In the genomic region with DNA sequence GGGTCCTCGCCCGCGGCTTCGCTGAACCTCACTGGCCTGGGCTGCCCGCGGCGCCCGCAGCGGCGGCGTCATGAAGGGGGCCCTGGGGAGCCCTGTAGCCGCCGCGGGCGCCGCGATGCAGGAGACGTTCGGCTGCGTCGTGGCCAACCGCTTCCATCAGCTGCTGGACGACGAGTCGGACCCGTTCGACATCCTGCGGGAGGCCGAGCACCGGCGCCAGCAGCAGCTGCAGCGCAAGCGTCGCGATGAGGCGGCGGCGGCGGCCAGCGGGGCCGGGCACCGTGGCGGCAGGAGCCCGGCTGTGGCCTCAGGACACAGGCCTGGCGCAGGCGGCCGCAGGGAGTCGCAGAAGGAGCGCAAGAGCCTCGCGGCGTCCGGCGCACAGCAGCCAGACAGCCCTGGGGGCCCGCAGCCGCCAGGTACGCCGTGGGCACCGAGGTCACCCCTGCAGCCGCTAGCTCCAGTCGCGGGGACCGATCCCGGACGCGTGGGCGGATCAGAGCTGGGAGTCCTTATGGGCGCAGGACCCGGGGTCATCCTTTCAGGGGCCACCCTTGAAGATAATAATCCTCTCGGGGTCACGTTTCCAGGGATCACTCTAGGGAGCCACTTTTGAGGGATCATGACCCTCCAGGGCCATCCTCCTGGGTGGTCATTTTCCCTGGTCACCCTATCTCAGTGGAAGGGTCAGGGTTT, we compare ENCODE assay signal across 8 mouse cellular contexts. TPM values are rescaled to one million over a fixed set of nuclear protein-coding genes. Genes with fewer than 3 reads are reported as not detected.
DNase-seq lines count a peak whose midpoint lies in the region; ATAC-seq and TF ChIP-seq lines count a peak whose summit lies in the region.

No protein-coding gene starts in this region.

- H3K27me3 ChIP-seq in kidney, embryonic 14.5 days (ENCODE audit: control insufficient read depth, insufficient read depth, low read length) = 0 out of 2 replicates have a peak, but pooled peaks cover 6% of the 10 kb centered on the region
- H3K27me3 ChIP-seq in MEL (ENCODE audit: control insufficient read depth in 1 of 2, insufficient read depth in 2 of 2, low read length in 2 of 2) = peaks cover 6 to 25% of the 10 kb centered on the region in 2 experiments
- H3K27me3 ChIP-seq in hindbrain, embryonic 14.5 days (ENCODE audit: control insufficient read depth, insufficient read depth, low read length) = peaks cover 5% of the 10 kb centered on the region
- H3K27me3 ChIP-seq in megakaryocyte, embryonic 14.5 days (replicated peaks) = peaks cover 6% of the 10 kb centered on the region

- peak; percentile 64 to 71; a peak in 3 of 4 replicates for TF ChIP-seq POLR2A in MEL (IDR thresholded peaks at IDR 0.05; ENCODE audit: control insufficient read depth in 1 of 2, insufficient read depth in 1 of 2, low read depth in 1 of 2, low read length in 2 of 2, poor library complexity in 1 of 2)

- TF ChIP-seq CTCF in MEL (IDR thresholded peaks at IDR 0.05 in 2 of 3, conservative IDR thresholded peaks at IDR 0.05 in 1 of 3; ENCODE audit: control insufficient read depth in 1 of 3, insufficient read depth in 1 of 3, low read depth in 2 of 3, low read length in 3 of 3, poor library complexity in 1 of 3, severe bottlenecking in 1 of 3) = no peak

- TF ChIP-seq RAD21 in MEL (IDR thresholded peaks at IDR 0.05; ENCODE audit: low read depth, low read length) = no peak

- TF ChIP-seq EP300 in MEL (IDR thresholded peaks at IDR 0.05; ENCODE audit: low read depth in 1 of 2, low read length in 2 of 2) = no peak

- peak overlapping the region; percentile 85 for H3K9ac ChIP-seq in kidney, embryonic 14.5 days (ENCODE audit: low read depth, low read length)
- peak overlapping the region; percentile 82 for H3K9ac ChIP-seq in MEL (ENCODE audit: control insufficient read depth, low read depth, low read length, poor library complexity, severe bottlenecking)
- peak overlapping the region; percentile 88 for H3K9ac ChIP-seq in hindbrain, embryonic 14.5 days

- peak; percentile 69 for ATAC-seq in kidney, embryonic 14.5 days (ENCODE audit: low FRiP score, low TSS enrichment)
- ATAC-seq in erythroblast, adult 5-6 weeks (replicated peaks; ENCODE audit: low FRiP score, poor library complexity, severe bottlenecking) = peak; percentile 22
- no peak; the same call in 1 of the 2 replicates for ATAC-seq in hindbrain, embryonic 14.5 days (ENCODE audit: low FRiP score)

- no peak for DNase-seq in kidney, postnatal 4 days
- no peak for DNase-seq in MEL (ENCODE audit: low read depth, low spot score)
- no peak for DNase-seq in hindbrain, embryonic 14.5 days (ENCODE audit: low spot score)
- peak; percentile 72 for DNase-seq in testis, postnatal 10 days (ENCODE audit: low spot score)
- DNase-seq in embryo, embryonic 9.5 days (ENCODE audit: extremely low spot score) = no peak

- peaks cover 11% of the 10 kb centered on the region; the same call in 1 of the 2 replicates for H3K4me1 ChIP-seq in kidney, embryonic 14.5 days (ENCODE audit: control insufficient read depth, insufficient read depth, low read length)
- H3K4me1 ChIP-seq in MEL (ENCODE audit: control insufficient read depth in 1 of 2, insufficient read depth in 2 of 2, low read length in 2 of 2) = peaks cover 0 to 10% of the 10 kb centered on the region in 2 experiments; a peak in 3 of 4 replicates
- no peaks in the 10 kb centered on the region for H3K4me1 ChIP-seq in hindbrain, embryonic 14.5 days (replicated peaks; ENCODE audit: control insufficient read depth, insufficient read depth, low read length)
- H3K4me1 ChIP-seq in megakaryocyte, embryonic 14.5 days = peaks cover 22% of the 10 kb centered on the region

- H3K4me3 ChIP-seq in kidney, embryonic 14.5 days (ENCODE audit: low read length) = peak overlapping the region; percentile 84
- peak overlapping the region; percentile 73 to 99 for H3K4me3 ChIP-seq in MEL (ENCODE audit: control insufficient read depth in 1 of 2, insufficient read depth in 1 of 2, low read depth in 2 of 2, low read length in 2 of 2)
- H3K4me3 ChIP-seq in hindbrain, embryonic 14.5 days (replicated peaks; ENCODE audit: low read length) = peak overlapping the region; percentile 82
- H3K4me3 ChIP-seq in megakaryocyte, embryonic 14.5 days (replicated peaks) = peak overlapping the region; percentile 97

- H3K79me2 ChIP-seq in MEL (ENCODE audit: control insufficient read depth, insufficient read depth, low read length, poor library complexity) = no peaks in the 10 kb centered on the region

- under 1% methylated on average over 67 of the region's 71 CpGs for WGBS in kidney, embryonic 14.5 days
- WGBS in hindbrain, embryonic 14.5 days = under 1% methylated on average over 61 of the region's 71 CpGs

- peak overlapping the region; percentile 72 for H3K27ac ChIP-seq in kidney, embryonic 14.5 days (ENCODE audit: low read depth, low read length)
- peak overlapping the region; percentile 23 for H3K27ac ChIP-seq in MEL (ENCODE audit: control insufficient read depth, low read depth, low read length)
- H3K27ac ChIP-seq in hindbrain, embryonic 14.5 days = peak overlapping the region; percentile 79

- H3K36me3 ChIP-seq in kidney, embryonic 14.5 days (ENCODE audit: control insufficient read depth, insufficient read depth, low read length) = no peaks in the 10 kb centered on the region
- H3K36me3 ChIP-seq in MEL (ENCODE audit: control insufficient read depth in 1 of 2, insufficient read depth in 2 of 2, low read length in 2 of 2) = no peaks in the 10 kb centered on the region
- H3K36me3 ChIP-seq in hindbrain, embryonic 14.5 days (replicated peaks; ENCODE audit: control insufficient read depth, insufficient read depth) = peaks cover 4% of the 10 kb centered on the region; the same call in 1 of the 2 replicates
- H3K36me3 ChIP-seq in megakaryocyte, embryonic 14.5 days (replicated peaks; ENCODE audit: low read length) = no peaks in the 10 kb centered on the region

- H3K9me3 ChIP-seq in kidney, embryonic 14.5 days (ENCODE audit: control insufficient read depth, low read length) = no peaks in the 10 kb centered on the region
- H3K9me3 ChIP-seq in MEL (replicated peaks; ENCODE audit: insufficient read depth, low read length) = no peaks in the 10 kb centered on the region
- peaks cover 13% of the 10 kb centered on the region; the same call in 1 of the 2 replicates for H3K9me3 ChIP-seq in hindbrain, embryonic 14.5 days (ENCODE audit: control insufficient read depth, low read length)
- 0 out of 2 replicates have a peak, but pooled peaks cover 2% of the 10 kb centered on the region for H3K9me3 ChIP-seq in megakaryocyte, embryonic 14.5 days

- peak overlapping the region; percentile 96 for H3K4me2 ChIP-seq in kidney, embryonic 14.5 days (replicated peaks; ENCODE audit: low read depth, low read length)
- H3K4me2 ChIP-seq in hindbrain, embryonic 14.5 days (replicated peaks) = peak overlapping the region; percentile 85

TF ChIP-seq in MEL, 35 proteins besides CTCF, POLR2A, EP300 and RAD21 (continues in another document):
- TF ChIP-seq CHD2 (IDR thresholded peaks at IDR 0.05; ENCODE audit: low read length) (no peak), SIN3A (IDR thresholded peaks at IDR 0.05; ENCODE audit: low read length) (peak; percentile 54), MAX (IDR thresholded peaks at IDR 0.05; ENCODE audit: low read length) (peak; percentile 75), NRF1 (IDR thresholded peaks at IDR 0.05; ENCODE audit: insufficient read depth, low read depth, low read length, poor library complexity, severe bottlenecking) (peak; percentile 11; the same call in 1 of the 2 replicates), POLR2AphosphoS2 (IDR thresholded peaks at IDR 0.05; ENCODE audit: low read length) (peak; percentile 32; the same call in 1 of the 2 replicates), BHLHE40 (IDR thresholded peaks at IDR 0.05; ENCODE audit: borderline replicate concordance, low read depth, low read length) (no peak), NELFE (IDR thresholded peaks at IDR 0.05; ENCODE audit: low read depth, low read length) (peak; percentile 63), MXI1 (IDR thresholded peaks at IDR 0.05; ENCODE audit: low read depth, low read length) (peak; percentile 79), MAZ (IDR thresholded peaks at IDR 0.05; ENCODE audit: low read depth, low read length) (no peak; the same call in 1 of the 2 replicates)

RNA-seq across cellular contexts. Expression of gene Habp4, which starts 0.4 kb away (rescaled TPM):
- 23.7 and 32.6 TPM in 2 replicates for polyA plus RNA-seq in kidney, embryonic 14.5 days (2014; fragmentation: Nextera tagmentation; extraction: Ambion mirVana)
- total RNA-seq in MEL (2012; rRNA removed) = 4.4 and 4.5 TPM in 2 replicates
- 10 to 100 TPM in 1 of 2 experiments, not detected in 1; 19.8 TPM for polyA plus RNA-seq in MEL (2012; ENCODE audit: insufficient read depth in 1 of 2, insufficient read length in 2 of 2, low read depth in 1 of 2, low replicate concordance in 2 of 2, missing spikeins in 1 of 2)
- 4.0 TPM in 1 of 2 replicates, not detected in the other for total RNA-seq in erythroblast, adult 5-6 weeks (2015; ENCODE audit: low replicate concordance)
- total RNA-seq in erythroblast, adult 5-6 weeks (2017; ENCODE audit: low replicate concordance) = 0.17 and 3.3 TPM in 2 replicates
- 52.4 and 65.2 TPM in 2 replicates for polyA plus RNA-seq in hindbrain, embryonic 14.5 days (2014; fragmentation: Nextera tagmentation; extraction: Ambion mirVana)
- polyA plus RNA-seq in megakaryocyte, embryonic 14.5 days (2012; ENCODE audit: insufficient read depth, low replicate concordance) = 0.87 and 24.9 TPM in 2 replicates

RNA-seq across cellular contexts. Expression of gene Zfp367, which starts 9.1 kb away (rescaled TPM):
- 13.6 and 21.4 TPM in 2 replicates for polyA plus RNA-seq in kidney, embryonic 14.5 days (2014; fragmentation: Nextera tagmentation; extraction: Ambion mirVana)
- 19.5 and 23.4 TPM in 2 replicates for total RNA-seq in MEL (2012; rRNA removed)
- polyA plus RNA-seq in MEL (2012; ENCODE audit: insufficient read depth in 1 of 2, insufficient read length in 2 of 2, low read depth in 1 of 2, low replicate concordance in 2 of 2, missing spikeins in 1 of 2) = 10 to 100 TPM in 1 of 2 experiments, not detected in 1; 28.4 TPM
- 25.0 and 29.7 TPM in 2 replicates for total RNA-seq in erythroblast, adult 5-6 weeks (2015; ENCODE audit: low replicate concordance)
- total RNA-seq in erythroblast, adult 5-6 weeks (2017; ENCODE audit: low replicate concordance) = 29.6 and 43.4 TPM in 2 replicates
- 5.8 and 8.0 TPM in 2 replicates for polyA plus RNA-seq in hindbrain, embryonic 14.5 days (2014; fragmentation: Nextera tagmentation; extraction: Ambion mirVana)
- polyA plus RNA-seq in megakaryocyte, embryonic 14.5 days (2012; ENCODE audit: insufficient read depth, low replicate concordance) = 2.1 TPM in 1 of 2 replicates, not detected in the other

RNA-seq across cellular contexts. Expression of gene Slc35d2, which starts 32.9 kb away (rescaled TPM):
- polyA plus RNA-seq in kidney, embryonic 14.5 days (2014; fragmentation: Nextera tagmentation; extraction: Ambion mirVana) = 5.5 TPM in 2 replicates
- 3.9 and 6.0 TPM in 2 replicates for total RNA-seq in MEL (2012; rRNA removed)
- polyA plus RNA-seq in MEL (2012; ENCODE audit: insufficient read depth in 1 of 2, insufficient read length in 2 of 2, low read depth in 1 of 2, low replicate concordance in 2 of 2, missing spikeins in 1 of 2) = 10 to 100 TPM in 1 of 2 experiments, not detected in 1; 11.6 TPM
- 5.0 and 5.2 TPM in 2 replicates for total RNA-seq in erythroblast, adult 5-6 weeks (2015; ENCODE audit: low replicate concordance)
- 1.7 and 4.0 TPM in 2 replicates for total RNA-seq in erythroblast, adult 5-6 weeks (2017; ENCODE audit: low replicate concordance)
- polyA plus RNA-seq in hindbrain, embryonic 14.5 days (2014; fragmentation: Nextera tagmentation; extraction: Ambion mirVana) = 1.2 and 1.7 TPM in 2 replicates
- 12.2 TPM in 1 of 2 replicates, not detected in the other for polyA plus RNA-seq in megakaryocyte, embryonic 14.5 days (2012; ENCODE audit: insufficient read depth, low replicate concordance)

Comparison
In these comparisons a context has a peak if more than half of its experiments do, and no peak if none do; other contexts are left out.
1. H3K27ac ChIP-seq: peak in every context shown above with its lines; median percentile 79 in hindbrain, embryonic 14.5 days; 72 in kidney, embryonic 14.5 days; 23 in MEL.